Mouse (Mus musculus): ENCODE data around the gene Rabgef1. TPM values are rescaled to one million over a fixed set of nuclear protein-coding genes. Genes with fewer than 3 reads are reported as not detected.

Gene Rabgef1
- polyA plus RNA-seq, 1 experiment from 2014 or later, result 47.0 TPM

DNA sequence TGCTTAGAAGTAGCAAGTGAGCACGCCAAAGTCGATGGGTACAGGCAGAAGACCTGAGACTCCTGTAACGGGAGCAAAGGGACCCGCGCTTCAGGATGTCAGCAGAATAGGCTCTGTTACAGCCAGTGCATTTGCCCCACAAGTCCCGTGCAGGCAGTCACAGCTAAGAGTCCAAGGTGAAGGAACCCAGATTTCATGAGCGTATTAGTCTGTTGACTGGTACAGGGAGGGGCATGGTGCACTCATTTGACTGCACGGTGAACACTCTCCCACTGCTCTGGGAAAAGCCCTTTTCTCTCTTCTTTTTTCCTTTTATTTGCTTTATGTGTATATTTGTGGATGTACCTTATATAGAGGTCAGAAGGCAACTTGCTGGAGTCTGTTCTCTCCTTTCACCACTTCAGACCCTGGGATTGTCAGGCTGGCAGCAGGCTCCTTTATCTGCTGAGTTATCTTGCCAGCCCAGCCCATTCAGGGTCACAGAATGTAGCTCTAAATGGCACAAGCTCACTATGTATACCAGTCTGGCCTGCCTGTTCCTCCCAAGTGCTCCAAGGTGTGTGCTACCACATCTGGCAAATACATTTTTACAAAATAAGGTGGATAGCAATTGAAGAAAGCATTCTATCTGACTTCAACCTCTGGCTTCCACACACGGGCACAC, 12.7 kb downstream of the Rabgef1 start:
- H3K4me2 ChIP-seq (ENCODE audit: low read length), result no peak overlapping the region
- H3K9ac ChIP-seq (replicated peaks; ENCODE audit: low read depth, low read length), result no peak overlapping the region
- WGBS, result 92% methylated on average over 9 of the region's 9 CpGs
- no peak for ATAC-seq
- H3K36me3 ChIP-seq (ENCODE audit: control insufficient read depth, insufficient read depth), result no peaks in the 10 kb centered on the region
- H3K4me1 ChIP-seq (replicated peaks; ENCODE audit: control insufficient read depth, insufficient read depth, low read length), result peaks cover 4% of the 10 kb centered on the region; the same call in 1 of the 2 replicates
- no peak overlapping the region for H3K4me3 ChIP-seq (replicated peaks; ENCODE audit: low read length)
- no peak overlapping the region for H3K27ac ChIP-seq (ENCODE audit: low read length)
- no peaks in the 10 kb centered on the region for H3K9me3 ChIP-seq (ENCODE audit: control insufficient read depth, low read length)
- no peaks in the 10 kb centered on the region for H3K27me3 ChIP-seq (replicated peaks; ENCODE audit: control insufficient read depth, insufficient read depth, low read length)

DNA sequence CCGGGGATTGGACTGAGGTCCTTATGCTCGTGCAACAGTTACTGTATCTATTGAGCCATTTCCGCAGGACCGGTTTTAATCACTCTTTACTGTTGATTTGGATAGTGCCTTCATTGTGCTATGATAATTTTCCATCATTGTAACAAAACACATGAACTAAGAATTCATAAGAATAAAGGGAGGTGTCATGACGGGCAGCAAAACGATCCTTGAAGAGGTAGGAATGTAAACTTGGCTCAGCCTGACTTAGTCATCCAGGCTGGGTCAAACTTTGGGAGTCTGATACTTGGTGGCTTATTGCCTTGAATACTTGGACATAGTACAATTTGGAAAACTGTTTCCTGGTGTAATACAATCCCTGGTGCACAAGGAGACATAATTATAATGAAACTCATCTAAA, 13.7 kb downstream of the Rabgef1 start:
- WGBS, result 87% methylated on average over 6 of the region's 6 CpGs
- no peak overlapping the region for H3K9ac ChIP-seq (replicated peaks; ENCODE audit: low read depth, low read length)
- ATAC-seq, result no peak

DNA sequence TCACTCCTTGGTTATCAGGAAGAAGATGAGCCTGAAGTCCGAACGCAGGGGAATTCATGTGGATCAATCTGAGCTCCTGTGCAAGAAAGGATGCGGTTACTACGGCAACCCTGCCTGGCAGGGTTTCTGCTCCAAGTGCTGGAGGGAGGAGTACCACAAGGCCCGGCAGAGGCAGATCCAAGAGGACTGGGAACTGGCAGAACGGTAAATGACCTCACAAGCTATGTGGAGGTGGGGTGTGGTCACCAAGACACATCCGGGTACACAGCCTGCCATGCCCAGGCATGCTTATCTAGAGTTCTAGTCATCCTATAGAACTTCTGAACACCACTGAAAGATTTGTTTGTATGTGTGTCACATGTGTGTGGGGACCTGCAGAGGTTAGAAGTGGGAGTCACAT, 15.8 kb downstream of the Rabgef1 start:
- H3K4me1 ChIP-seq (replicated peaks; ENCODE audit: control insufficient read depth, insufficient read depth, low read length), result peaks cover 4% of the 10 kb centered on the region; the same call in 1 of the 2 replicates
- 36% methylated on average over 7 of the region's 7 CpGs for WGBS
- H3K9me3 ChIP-seq (ENCODE audit: control insufficient read depth, low read length), result no peaks in the 10 kb centered on the region
- H3K4me3 ChIP-seq (replicated peaks; ENCODE audit: low read length), result no peak overlapping the region
- no peak for ATAC-seq
- H3K27me3 ChIP-seq (replicated peaks; ENCODE audit: control insufficient read depth, insufficient read depth, low read length), result no peaks in the 10 kb centered on the region
- H3K27ac ChIP-seq (ENCODE audit: low read length), result no peak overlapping the region
- peaks cover 19% of the 10 kb centered on the region; the same call in 1 of the 2 replicates for H3K36me3 ChIP-seq (ENCODE audit: control insufficient read depth, insufficient read depth)
- no peak overlapping the region for H3K9ac ChIP-seq (replicated peaks; ENCODE audit: low read depth, low read length)
- H3K4me2 ChIP-seq (ENCODE audit: low read length), result no peak overlapping the region

More for the DNA sequence above, 13.7 kb downstream of the Rabgef1 start:
- Histone ChIP-seq H3K36me3 (ENCODE audit: control insufficient read depth, insufficient read depth) (peaks cover 8% of the 10 kb centered on the region; the same call in 1 of the 2 replicates), H3K4me3 (replicated peaks; ENCODE audit: low read length) (no peak overlapping the region), H3K27ac (ENCODE audit: low read length) (no peak overlapping the region), H3K9me3 (ENCODE audit: control insufficient read depth, low read length) (no peaks in the 10 kb centered on the region), H3K4me1 (replicated peaks; ENCODE audit: control insufficient read depth, insufficient read depth, low read length) (peaks cover 4% of the 10 kb centered on the region; the same call in 1 of the 2 replicates), H3K27me3 (replicated peaks; ENCODE audit: control insufficient read depth, insufficient read depth, low read length) (no peaks in the 10 kb centered on the region), H3K4me2 (ENCODE audit: low read length) (no peak overlapping the region)

- Histone ChIP-seq H3K27me3 (replicated peaks; ENCODE audit: control insufficient read depth, insufficient read depth, low read length) (no peaks in the 10 kb centered on the region), H3K36me3 (ENCODE audit: control insufficient read depth, insufficient read depth) (peaks cover 26% of the 10 kb centered on the region; the same call in 1 of the 2 replicates), H3K9me3 (ENCODE audit: control insufficient read depth, low read length) (no peaks in the 10 kb centered on the region), H3K9ac (replicated peaks; ENCODE audit: low read depth, low read length) (no peak overlapping the region), H3K4me1 (replicated peaks; ENCODE audit: control insufficient read depth, insufficient read depth, low read length) (peaks cover 4% of the 10 kb centered on the region; the same call in 1 of the 2 replicates), H3K27ac (ENCODE audit: low read length) (no peak overlapping the region), H3K4me3 (replicated peaks; ENCODE audit: low read length) (no peak overlapping the region), H3K4me2 (ENCODE audit: low read length) (no peak overlapping the region)
- no peak for ATAC-seq
- WGBS, result 89% methylated on average over 6 of the region's 6 CpGs
Observed at GRCm38 (mm10) chr5:130190909-130191308, 19.3 kb downstream of the Rabgef1 start.

- Histone ChIP-seq H3K27ac (ENCODE audit: low read length) (no peak overlapping the region), H3K4me1 (replicated peaks; ENCODE audit: control insufficient read depth, insufficient read depth, low read length) (peaks cover 4% of the 10 kb centered on the region; the same call in 1 of the 2 replicates), H3K27me3 (replicated peaks; ENCODE audit: control insufficient read depth, insufficient read depth, low read length) (no peaks in the 10 kb centered on the region), H3K36me3 (ENCODE audit: control insufficient read depth, insufficient read depth) (peaks cover 26% of the 10 kb centered on the region; the same call in 1 of the 2 replicates), H3K4me3 (replicated peaks; ENCODE audit: low read length) (no peak overlapping the region), H3K4me2 (ENCODE audit: low read length) (no peak overlapping the region), H3K9me3 (ENCODE audit: control insufficient read depth, low read length) (no peaks in the 10 kb centered on the region), H3K9ac (replicated peaks; ENCODE audit: low read depth, low read length) (no peak overlapping the region)
- ATAC-seq, result no peak
- 95% methylated on average over 6 of the region's 6 CpGs for WGBS
Observed at GRCm38 (mm10) chr5:130191865-130192264, 20.3 kb downstream of the Rabgef1 start.

DNA sequence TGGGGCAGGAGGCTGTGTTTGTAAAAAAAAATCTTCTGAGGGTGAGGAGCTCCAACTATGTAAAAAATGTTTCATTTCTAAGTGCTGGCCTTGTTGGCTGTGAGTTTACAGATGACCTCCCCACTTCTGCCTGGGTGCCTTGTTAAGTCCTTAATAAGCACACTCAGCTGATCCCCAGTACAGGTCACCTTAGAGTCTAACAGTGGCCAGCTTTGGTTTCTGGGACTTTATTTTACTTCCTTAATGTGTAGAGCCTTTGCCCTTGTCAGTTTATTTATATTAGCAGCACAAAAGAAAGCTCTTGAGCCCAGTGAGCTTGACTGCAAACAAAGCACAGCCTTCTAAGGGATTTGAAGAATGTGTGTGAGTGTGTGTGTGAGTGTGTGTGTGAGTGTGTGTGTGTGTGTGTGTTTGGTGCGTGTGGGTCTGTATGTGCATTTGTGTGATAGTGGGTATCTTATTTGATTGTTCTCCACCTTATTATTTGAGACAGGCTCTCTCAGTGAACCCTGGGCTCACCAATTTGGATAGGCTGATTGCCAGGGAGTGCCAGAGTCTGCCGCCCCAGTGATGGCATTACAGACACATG, 20.9 kb downstream of the Rabgef1 start:
- Histone ChIP-seq H3K4me3 (replicated peaks; ENCODE audit: low read length) (no peak overlapping the region), H3K4me2 (ENCODE audit: low read length) (no peak overlapping the region), H3K9me3 (ENCODE audit: control insufficient read depth, low read length) (no peaks in the 10 kb centered on the region), H3K27ac (ENCODE audit: low read length) (no peak overlapping the region), H3K36me3 (ENCODE audit: control insufficient read depth, insufficient read depth) (peaks cover 26% of the 10 kb centered on the region; the same call in 1 of the 2 replicates), H3K27me3 (replicated peaks; ENCODE audit: control insufficient read depth, insufficient read depth, low read length) (no peaks in the 10 kb centered on the region), H3K9ac (replicated peaks; ENCODE audit: low read depth, low read length) (no peak overlapping the region), H3K4me1 (replicated peaks; ENCODE audit: control insufficient read depth, insufficient read depth, low read length) (peaks cover under 1% of the 10 kb centered on the region; the same call in 1 of the 2 replicates)
- ATAC-seq, result no peak
- WGBS, result 80% methylated on average over 2 of the region's 2 CpGs

DNA sequence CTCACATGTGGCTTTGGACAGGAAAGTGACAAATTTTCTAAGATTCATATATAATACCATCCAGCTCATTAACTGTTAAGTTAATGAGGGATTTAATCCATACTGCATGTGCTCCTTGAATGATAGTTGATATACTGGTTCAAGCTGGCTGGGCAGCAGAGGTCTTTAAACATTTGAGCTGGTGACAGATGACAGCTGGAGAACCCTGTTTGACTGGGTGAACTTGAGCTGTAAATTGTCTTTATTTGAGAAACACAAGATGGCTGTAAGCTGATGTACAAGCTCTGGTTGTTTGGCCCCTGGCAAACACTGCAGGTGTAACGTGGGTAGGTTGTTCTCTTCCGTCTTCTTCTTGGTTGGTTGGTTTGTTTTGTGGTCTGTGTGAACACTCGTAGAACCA, 22.2 kb downstream of the Rabgef1 start:
- H3K9ac ChIP-seq (replicated peaks; ENCODE audit: low read depth, low read length), result no peak overlapping the region
- H3K9me3 ChIP-seq (ENCODE audit: control insufficient read depth, low read length), result no peaks in the 10 kb centered on the region
- H3K36me3 ChIP-seq (ENCODE audit: control insufficient read depth, insufficient read depth), result peaks cover 33% of the 10 kb centered on the region
- H3K4me1 ChIP-seq (replicated peaks; ENCODE audit: control insufficient read depth, insufficient read depth, low read length), result no peaks in the 10 kb centered on the region
- no peak overlapping the region for H3K4me2 ChIP-seq (ENCODE audit: low read length)
- no peak overlapping the region for H3K27ac ChIP-seq (ENCODE audit: low read length)
- WGBS, result 90% methylated on average over 3 of the region's 3 CpGs
- H3K27me3 ChIP-seq (replicated peaks; ENCODE audit: control insufficient read depth, insufficient read depth, low read length), result no peaks in the 10 kb centered on the region
- no peak for ATAC-seq
- H3K4me3 ChIP-seq (replicated peaks; ENCODE audit: low read length), result no peak overlapping the region

DNA sequence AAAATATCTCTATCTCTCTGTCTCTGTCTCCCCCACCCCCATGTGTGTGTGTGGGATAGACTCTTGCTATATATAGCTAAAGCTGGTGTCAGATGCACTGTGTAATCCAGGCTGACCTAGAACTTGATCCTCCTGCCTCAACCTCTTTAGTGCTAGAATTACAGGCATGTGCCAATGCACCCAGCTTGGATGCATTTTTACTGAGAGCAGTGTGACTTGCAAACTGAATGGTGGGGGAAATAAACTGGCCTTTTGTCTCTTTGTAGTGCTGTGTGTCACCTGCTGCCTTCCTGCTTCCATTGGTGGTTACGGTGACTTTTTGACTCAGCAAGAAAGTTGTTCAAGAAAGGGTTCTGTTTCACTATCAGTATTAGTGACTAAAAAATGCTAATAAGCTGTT, 24.7 kb downstream of the Rabgef1 start:
- Histone ChIP-seq H3K36me3 (ENCODE audit: control insufficient read depth, insufficient read depth) (peaks cover 27% of the 10 kb centered on the region), H3K4me3 (replicated peaks; ENCODE audit: low read length) (no peak overlapping the region), H3K4me1 (replicated peaks; ENCODE audit: control insufficient read depth, insufficient read depth, low read length) (no peaks in the 10 kb centered on the region), H3K9me3 (ENCODE audit: control insufficient read depth, low read length) (no peaks in the 10 kb centered on the region), H3K27ac (ENCODE audit: low read length) (no peak overlapping the region), H3K4me2 (ENCODE audit: low read length) (no peak overlapping the region), H3K27me3 (replicated peaks; ENCODE audit: control insufficient read depth, insufficient read depth, low read length) (no peaks in the 10 kb centered on the region), H3K9ac (replicated peaks; ENCODE audit: low read depth, low read length) (no peak overlapping the region)
- WGBS, result 89% methylated on average over 1 of the region's 1 CpGs
- ATAC-seq, result no peak

- H3K27ac ChIP-seq (ENCODE audit: low read length), result no peak overlapping the region
- peaks cover 20% of the 10 kb centered on the region for H3K36me3 ChIP-seq (ENCODE audit: control insufficient read depth, insufficient read depth)
- WGBS, result 92% methylated on average over 3 of the region's 3 CpGs
- H3K27me3 ChIP-seq (replicated peaks; ENCODE audit: control insufficient read depth, insufficient read depth, low read length), result no peaks in the 10 kb centered on the region
- no peak overlapping the region for H3K4me3 ChIP-seq (replicated peaks; ENCODE audit: low read length)
- no peak overlapping the region for H3K9ac ChIP-seq (replicated peaks; ENCODE audit: low read depth, low read length)
- no peaks in the 10 kb centered on the region for H3K4me1 ChIP-seq (replicated peaks; ENCODE audit: control insufficient read depth, insufficient read depth, low read length)
- H3K4me2 ChIP-seq (ENCODE audit: low read length), result no peak overlapping the region
- H3K9me3 ChIP-seq (ENCODE audit: control insufficient read depth, low read length), result no peaks in the 10 kb centered on the region
- ATAC-seq, result no peak
Observed at GRCm38 (mm10) chr5:130197454-130197853, 25.9 kb downstream of the Rabgef1 start.

All from forebrain, embryonic 16.5 days (tissue).